ENCODE assay signal across 15 mouse cellular contexts in the genomic region with DNA sequence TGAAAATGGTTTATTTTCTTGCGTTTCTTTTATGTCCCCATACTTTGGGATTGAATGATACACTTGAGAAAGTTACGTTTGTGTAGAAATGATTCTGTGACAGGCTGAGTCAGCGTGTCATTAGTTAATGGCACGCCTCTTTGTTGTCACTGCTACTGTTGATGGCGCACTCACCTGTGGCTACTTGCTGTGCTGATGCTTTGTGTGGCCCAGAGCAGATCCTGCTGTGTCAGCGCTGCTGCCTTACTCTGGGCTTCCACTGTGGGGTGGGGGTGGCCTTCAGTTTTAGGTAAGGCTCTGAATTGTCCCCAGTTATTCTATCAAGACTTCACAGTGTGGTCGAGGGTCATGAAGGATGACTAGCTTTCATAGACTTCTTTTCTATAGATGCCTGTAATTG.
"Had no signal": no experiment of that assay in that cellular context is flagged by ENCODE, and none has a peak within 500 bp of the region (broad histone marks: within the 10 kb centered on the region; RNA-seq: fewer than 3 reads in every experiment).

No protein-coding gene starts in this region.

- H3K4me1 ChIP-seq: neural tube, embryonic 15.5 days; stomach, embryonic 15.5 days had no signal

- H3K4me3 ChIP-seq: neural tube, embryonic 15.5 days; stomach, embryonic 15.5 days had no signal

- H3K27me3 ChIP-seq: neural tube, embryonic 15.5 days; stomach, embryonic 15.5 days had no signal

- H3K9me3 ChIP-seq: neural tube, embryonic 15.5 days; stomach, embryonic 15.5 days had no signal

- H3K4me2 ChIP-seq: neural tube, embryonic 15.5 days; stomach, embryonic 15.5 days had no signal

- DNase-seq: retina, postnatal 1 day; right cerebral cortex, adult 18-20 months; right cerebral cortex, postnatal 14 days; right cerebral cortex, postnatal 25 days; right cerebral cortex, postnatal 4 days; spleen, adult 18-20 months; thymus, adult 18-20 months; thymus, adult 2 months; thymus, postnatal 14 days; thymus, postnatal 25 days; thymus, postnatal 36 days; thymus, postnatal 4 days had no signal

- H3K27ac ChIP-seq: neural tube, embryonic 15.5 days; stomach, embryonic 15.5 days; stomach, postnatal 0 days had no signal

- H3K36me3 ChIP-seq: neural tube, embryonic 15.5 days; stomach, embryonic 15.5 days had no signal

- H3K9ac ChIP-seq: neural tube, embryonic 15.5 days; stomach, embryonic 15.5 days had no signal
